In genomic region chr2:167583161-167583952, GRCm38 (mm10) we compare ENCODE assay signal across 9 mouse cellular contexts. TPM values are rescaled to one million over a fixed set of nuclear protein-coding genes. Genes with fewer than 3 reads are reported as not detected.
A peak's percentile ranks its signal among the peaks of the same experiment; 100 is the strongest.
DNase-seq lines count a peak whose midpoint lies in the region; ATAC-seq lines count a peak whose summit lies in the region.
"Had no signal": no experiment of that assay in that cellular context is flagged by ENCODE, and none has a peak within 500 bp of the region (broad histone marks: within the 10 kb centered on the region; RNA-seq: fewer than 3 reads in every experiment).

No protein-coding gene starts in this region.

- peak overlapping the region; percentile 25 to 61; a peak in 3 of 4 replicates for H3K27ac ChIP-seq in heart, embryonic 14.5 days (replicated peaks in 1 of 2; ENCODE audit: control insufficient read depth in 1 of 2, insufficient read depth in 1 of 2, low read depth in 2 of 2, low read length in 2 of 2)
- H3K27ac ChIP-seq in midbrain, embryonic 10.5 days (replicated peaks): peak overlapping the region; percentile 61
- no peak overlapping the region for H3K27ac ChIP-seq in midbrain, embryonic 15.5 days
- H3K27ac ChIP-seq in limb, embryonic 10.5 days: peak overlapping the region; percentile 87
- H3K27ac ChIP-seq in stomach, embryonic 14.5 days (ENCODE audit: low read length): peak overlapping the region; percentile 53
- no peak overlapping the region for H3K27ac ChIP-seq in forebrain, embryonic 16.5 days (ENCODE audit: low read length)

- WGBS in heart, embryonic 14.5 days: 25% methylated on average over 10 of the region's 10 CpGs
- 56% methylated on average over 10 of the region's 10 CpGs for WGBS in midbrain, embryonic 10.5 days
- 50% methylated on average over 10 of the region's 10 CpGs for WGBS in midbrain, embryonic 15.5 days
- 11% methylated on average over 10 of the region's 10 CpGs for WGBS in limb, embryonic 10.5 days
- 19% methylated on average over 10 of the region's 10 CpGs for WGBS in stomach, embryonic 14.5 days
- WGBS in forebrain, embryonic 16.5 days: 51% methylated on average over 10 of the region's 10 CpGs

- peaks cover 19 to 27% of the 10 kb centered on the region in 2 experiments for H3K4me1 ChIP-seq in heart, embryonic 14.5 days (ENCODE audit: control insufficient read depth in 2 of 2, insufficient read depth in 2 of 2, low read length in 2 of 2)
- H3K4me1 ChIP-seq in midbrain, embryonic 10.5 days: peaks cover 51% of the 10 kb centered on the region
- peaks cover 3% of the 10 kb centered on the region; the same call in 1 of the 2 replicates for H3K4me1 ChIP-seq in midbrain, embryonic 15.5 days
- H3K4me1 ChIP-seq in limb, embryonic 10.5 days: peaks cover 73% of the 10 kb centered on the region
- peaks cover 38% of the 10 kb centered on the region for H3K4me1 ChIP-seq in stomach, embryonic 14.5 days (ENCODE audit: control insufficient read depth, insufficient read depth, low read length)
- no peaks in the 10 kb centered on the region for H3K4me1 ChIP-seq in forebrain, embryonic 16.5 days (replicated peaks; ENCODE audit: control insufficient read depth, insufficient read depth, low read length)

- H3K36me3 ChIP-seq in heart, embryonic 14.5 days (ENCODE audit: control insufficient read depth, insufficient read depth, low read length): no peaks in the 10 kb centered on the region
- H3K36me3 ChIP-seq in midbrain, embryonic 10.5 days: no peaks in the 10 kb centered on the region
- H3K36me3 ChIP-seq in midbrain, embryonic 15.5 days (replicated peaks): no peaks in the 10 kb centered on the region
- H3K36me3 ChIP-seq in limb, embryonic 10.5 days: no peaks in the 10 kb centered on the region
- H3K36me3 ChIP-seq in stomach, embryonic 14.5 days (ENCODE audit: control insufficient read depth, insufficient read depth, low read length): no peaks in the 10 kb centered on the region
- no peaks in the 10 kb centered on the region for H3K36me3 ChIP-seq in forebrain, embryonic 16.5 days (ENCODE audit: control insufficient read depth, insufficient read depth)

- peak; percentile 41; the same call in 1 of the 2 replicates for ATAC-seq in heart, embryonic 14.5 days (ENCODE audit: insufficient number of reproducible peaks, insufficient read depth, low FRiP score, low read depth)
- ATAC-seq in midbrain, embryonic 15.5 days (replicated peaks): no peak
- ATAC-seq in stomach, embryonic 14.5 days (ENCODE audit: insufficient number of reproducible peaks, insufficient read depth, low FRiP score, low read depth): peak; percentile 5; the same call in 1 of the 2 replicates
- no peak for ATAC-seq in forebrain, embryonic 16.5 days

- H3K4me2 ChIP-seq in heart, embryonic 14.5 days (ENCODE audit: low read length): no peak overlapping the region
- no peak overlapping the region for H3K4me2 ChIP-seq in midbrain, embryonic 15.5 days
- H3K4me2 ChIP-seq in stomach, embryonic 14.5 days (replicated peaks; ENCODE audit: low read depth, low read length): 0 out of 2 replicates have a peak overlapping the region, but pooled peaks have one; percentile 2
- H3K4me2 ChIP-seq in forebrain, embryonic 16.5 days (ENCODE audit: low read length): no peak overlapping the region

- no peak for DNase-seq in heart, adult 11 months
- DNase-seq in midbrain, embryonic 10.5 days (ENCODE audit: low spot score): no peak
- peak; percentile 83 for DNase-seq in limb, embryonic 10.5 days (ENCODE audit: low spot score)
- no peak for DNase-seq in adrenal gland, postnatal 14 days
- DNase-seq: retina, postnatal 1 day had no signal

- H3K27me3 ChIP-seq in heart, embryonic 14.5 days (ENCODE audit: control insufficient read depth, insufficient read depth, low read length): no peaks in the 10 kb centered on the region
- H3K27me3 ChIP-seq in midbrain, embryonic 10.5 days (ENCODE audit: low read depth, poor library complexity, severe bottlenecking): no peaks in the 10 kb centered on the region
- H3K27me3 ChIP-seq in midbrain, embryonic 15.5 days (replicated peaks): no peaks in the 10 kb centered on the region
- no peaks in the 10 kb centered on the region for H3K27me3 ChIP-seq in limb, embryonic 10.5 days (ENCODE audit: low read depth, poor library complexity, severe bottlenecking)
- H3K27me3 ChIP-seq in stomach, embryonic 14.5 days (ENCODE audit: control insufficient read depth, insufficient read depth, low read length): no peaks in the 10 kb centered on the region
- H3K27me3 ChIP-seq in forebrain, embryonic 16.5 days (replicated peaks; ENCODE audit: control insufficient read depth, insufficient read depth, low read length): no peaks in the 10 kb centered on the region

- peak overlapping the region; percentile 40 for H3K9ac ChIP-seq in heart, embryonic 14.5 days (ENCODE audit: low read length)
- no peak overlapping the region for H3K9ac ChIP-seq in midbrain, embryonic 15.5 days
- H3K9ac ChIP-seq in stomach, embryonic 14.5 days (replicated peaks; ENCODE audit: low read depth, low read length): no peak overlapping the region
- no peak overlapping the region for H3K9ac ChIP-seq in forebrain, embryonic 16.5 days (replicated peaks; ENCODE audit: low read depth, low read length)

- H3K4me3 ChIP-seq in heart, embryonic 14.5 days (ENCODE audit: control insufficient read depth in 1 of 2, insufficient read depth in 1 of 2, low read depth in 1 of 2, low read length in 2 of 2): no peak overlapping the region
- H3K4me3 ChIP-seq in midbrain, embryonic 10.5 days: no peak overlapping the region
- H3K4me3 ChIP-seq in midbrain, embryonic 15.5 days: no peak overlapping the region
- peak overlapping the region; percentile 30; the same call in 1 of the 2 replicates for H3K4me3 ChIP-seq in limb, embryonic 10.5 days
- H3K4me3 ChIP-seq in stomach, embryonic 14.5 days (ENCODE audit: low read depth, low read length): no peak overlapping the region
- no peak overlapping the region for H3K4me3 ChIP-seq in forebrain, embryonic 16.5 days (replicated peaks; ENCODE audit: low read length)

- no peaks in the 10 kb centered on the region for H3K9me3 ChIP-seq in heart, embryonic 14.5 days (ENCODE audit: control insufficient read depth, low read length)
- no peaks in the 10 kb centered on the region for H3K9me3 ChIP-seq in midbrain, embryonic 10.5 days (replicated peaks)
- H3K9me3 ChIP-seq in midbrain, embryonic 15.5 days: no peaks in the 10 kb centered on the region
- no peaks in the 10 kb centered on the region for H3K9me3 ChIP-seq in limb, embryonic 10.5 days (replicated peaks)
- H3K9me3 ChIP-seq in stomach, embryonic 14.5 days (ENCODE audit: control insufficient read depth, low read depth, low read length): no peaks in the 10 kb centered on the region
- no peaks in the 10 kb centered on the region for H3K9me3 ChIP-seq in forebrain, embryonic 16.5 days (ENCODE audit: control insufficient read depth, low read length)

RNA-seq across cellular contexts. Expression of gene Snai1, which starts 45.4 kb away (rescaled TPM):
- 11.8 and 12.5 TPM in 2 replicates for polyA plus RNA-seq in heart, embryonic 14.5 days (2014; fragmentation: Nextera tagmentation; extraction: Ambion mirVana)
- 30.0 and 36.1 TPM in 2 replicates for polyA plus RNA-seq in midbrain, embryonic 10.5 days (2016; fragmentation: Nextera tagmentation; extraction: Ambion mirVana)
- 5.1 and 6.4 TPM in 2 replicates for polyA plus RNA-seq in midbrain, embryonic 15.5 days (2015; fragmentation: Nextera tagmentation; extraction: Ambion mirVana)
- polyA plus RNA-seq in limb, embryonic 10.5 days (2016; fragmentation: Nextera tagmentation; extraction: Ambion mirVana): 94.9 and 118 TPM in 2 replicates
- 11.6 and 12.9 TPM in 2 replicates for polyA plus RNA-seq in stomach, embryonic 14.5 days (2014; fragmentation: Nextera tagmentation; extraction: Ambion mirVana)
- total RNA-seq in adrenal gland, postnatal 14 days (2021): 7.2 and 10.6 TPM in 2 replicates
- 4.3 and 4.4 TPM in 2 replicates for polyA plus RNA-seq in forebrain, embryonic 16.5 days (2015; fragmentation: Nextera tagmentation; extraction: Ambion mirVana)

RNA-seq across cellular contexts. Expression of gene Ube2v1, which starts 48.5 kb away (rescaled TPM):
- polyA plus RNA-seq in heart, embryonic 14.5 days (2014; fragmentation: Nextera tagmentation; extraction: Ambion mirVana): 166 and 175 TPM in 2 replicates
- 410 and 413 TPM in 2 replicates for polyA plus RNA-seq in midbrain, embryonic 10.5 days (2016; fragmentation: Nextera tagmentation; extraction: Ambion mirVana)
- polyA plus RNA-seq in midbrain, embryonic 15.5 days (2015; fragmentation: Nextera tagmentation; extraction: Ambion mirVana): 327 TPM in 2 replicates
- 375 and 404 TPM in 2 replicates for polyA plus RNA-seq in limb, embryonic 10.5 days (2016; fragmentation: Nextera tagmentation; extraction: Ambion mirVana)
- 252 and 259 TPM in 2 replicates for polyA plus RNA-seq in stomach, embryonic 14.5 days (2014; fragmentation: Nextera tagmentation; extraction: Ambion mirVana)
- total RNA-seq in adrenal gland, postnatal 14 days (2021): 172 and 174 TPM in 2 replicates
- polyA plus RNA-seq in forebrain, embryonic 16.5 days (2015; fragmentation: Nextera tagmentation; extraction: Ambion mirVana): 273 and 281 TPM in 2 replicates

Comparison
In these comparisons a context has a peak if more than half of its experiments do, and no peak if none do; other contexts are left out.
1. H3K27ac ChIP-seq: peak in heart, embryonic 14.5 days (2 of 2), midbrain, embryonic 10.5 days (single experiment), limb, embryonic 10.5 days (single experiment) and stomach, embryonic 14.5 days (single experiment); none in midbrain, embryonic 15.5 days (single experiment) and forebrain, embryonic 16.5 days (single experiment).
2. ATAC-seq: peak in heart, embryonic 14.5 days (single experiment) and stomach, embryonic 14.5 days (single experiment); none in midbrain, embryonic 15.5 days (single experiment) and forebrain, embryonic 16.5 days (single experiment).